Mouse (Mus musculus) liver, adult 2 months (tissue): ENCODE data around the gene Cd300lf. TPM values are rescaled to one million over a fixed set of nuclear protein-coding genes. Genes with fewer than 3 reads are reported as not detected.

Experiments used
- DNase-seq: peaks from one replicate; pipeline ENCODE4 v3.0.0-alpha.2; 2011; ENCODE audit warnings: low read depth, low spot score; ENCODE audit errors: extremely low read depth
- H3K27ac ChIP-seq: fragments of 200-500 bp; replicated peaks from 2 replicates; pipeline ENCODE4 v1.5.1; 2012; ENCODE audit warnings: low read depth, mild to moderate bottlenecking, control low read depth, inconsistent platforms, low read length; ENCODE audit not compliant: insufficient read depth
- H3K27me3 ChIP-seq: fragments of 200-500 bp; 2 replicates; pipeline ENCODE4 v1.6.1; 2012; ENCODE audit warnings: mild to moderate bottlenecking, moderate library complexity, low read length, inconsistent platforms; ENCODE audit not compliant: control insufficient read depth, insufficient read depth
- H3K36me3 ChIP-seq: fragments of 200-500 bp; 2 replicates; pipeline ENCODE4 v1.6.1; 2012; ENCODE audit warnings: low read length, inconsistent platforms; ENCODE audit not compliant: control insufficient read depth, insufficient read depth
- H3K4me1 ChIP-seq: fragments of 200-500 bp; 2 replicates; pipeline ENCODE4 v1.6.1; 2011; ENCODE audit warnings: low read length; ENCODE audit not compliant: control insufficient read depth, insufficient read depth
- H3K4me3 ChIP-seq: fragments of 200-500 bp; 2 replicates; pipeline ENCODE4 v1.5.1; 2011; ENCODE audit warnings: low read depth, mild to moderate bottlenecking, control low read depth, low read length, moderate library complexity; ENCODE audit not compliant: insufficient read depth
- H3K79me2 ChIP-seq: fragments of 200-500 bp; 2 replicates; pipeline ENCODE4 v1.6.1; 2012; ENCODE audit warnings: inconsistent platforms, mild to moderate bottlenecking, low read length, moderate library complexity; ENCODE audit not compliant: control insufficient read depth, insufficient read depth
- H3K9ac ChIP-seq: fragments of 200-500 bp; 2 replicates; pipeline ENCODE4 v1.6.1; 2012; ENCODE audit warnings: low read depth, mild to moderate bottlenecking, control low read depth, inconsistent platforms, low read length
- CTCF ChIP-seq: fragments of 200-500 bp; IDR thresholded peaks from 2 replicates; pipeline ENCODE4 v1.5.1; 2011; ENCODE audit warnings: low read depth, low read length, control low read depth
- POLR2A ChIP-seq: fragments of 200-500 bp; IDR thresholded peaks from 2 replicates; pipeline ENCODE4 v1.6.1; 2011; ENCODE audit warnings: low read length, control low read depth; ENCODE audit not compliant: insufficient read depth; ENCODE audit errors: extremely low read depth
- WGBS: fragments of 180-500 bp; shearing (Covaris S2); methylation state at CpG from one replicate; pipeline ENCODE4 v1.1.7; 2018; 5-methylcytosine and 5-hydroxymethylcytosine counted together
- polyA plus RNA-seq: library from polyadenylated mRNA; depleted of rRNA; stranded (reverse); fragments of >200 nt; gene quantifications from 2 replicates; pipeline ENCODE4 v1.2.3, GENCODE M21; 2012
- total RNA-seq: library from RNA; depleted of rRNA; stranded (reverse); fragments of >200 nt; gene quantifications from 2 replicates; pipeline ENCODE4 v1.2.3, GENCODE M21; 2014

The Cd300lf gene
- total and polyA plus RNA-seq, 2 experiments, result 1.1 to 1.2 TPM

DNA sequence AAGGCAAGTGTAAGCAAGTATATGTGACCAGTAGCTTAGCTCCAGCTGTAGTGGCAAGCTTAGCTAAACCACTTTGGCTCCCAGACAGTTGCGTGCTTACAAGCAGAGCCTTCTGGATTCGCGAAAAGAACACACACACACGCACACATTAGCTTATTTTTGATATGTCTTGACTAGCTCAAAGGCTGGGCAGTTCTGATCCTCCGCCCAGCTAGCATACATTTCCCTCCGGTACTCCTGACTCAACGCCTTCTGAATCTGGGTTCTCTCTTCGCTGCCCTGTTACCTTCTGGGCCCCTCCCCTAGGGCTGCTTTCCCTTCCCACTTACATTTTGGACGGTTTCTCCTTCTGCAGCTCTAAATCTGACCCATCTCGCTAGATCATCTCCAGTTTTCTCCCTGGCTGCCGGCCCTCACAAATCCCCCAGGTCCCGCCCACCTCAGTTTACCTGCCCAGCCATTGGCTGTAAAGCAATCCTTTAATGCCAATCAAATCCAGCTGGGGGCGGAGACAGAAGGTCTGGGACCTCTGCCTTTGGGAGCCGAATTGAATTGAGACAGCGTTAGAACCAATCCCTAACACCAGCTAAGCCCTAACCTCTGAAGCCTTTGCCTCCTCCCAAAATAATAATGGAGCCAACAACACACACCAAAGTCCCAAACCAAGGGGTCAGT, 18.1 kb upstream of the Cd300lf start:
- WGBS, result 15% methylated on average over 15 of the region's 15 CpGs
- no peak overlapping the region for H3K9ac ChIP-seq
- H3K4me1 ChIP-seq, result peaks cover 3% of the 10 kb centered on the region; the same call in 1 of the 2 replicates
- no peak overlapping the region for H3K27ac ChIP-seq
- H3K27me3 ChIP-seq, result peaks cover 2% of the 10 kb centered on the region; the same call in 1 of the 2 replicates
- H3K36me3 ChIP-seq, result no peaks in the 10 kb centered on the region
- no peaks in the 10 kb centered on the region for H3K79me2 ChIP-seq
- TF ChIP-seq CTCF (no peak), POLR2A (no peak)
- no peak overlapping the region for H3K4me3 ChIP-seq
- DNase-seq, result no peak

DNA sequence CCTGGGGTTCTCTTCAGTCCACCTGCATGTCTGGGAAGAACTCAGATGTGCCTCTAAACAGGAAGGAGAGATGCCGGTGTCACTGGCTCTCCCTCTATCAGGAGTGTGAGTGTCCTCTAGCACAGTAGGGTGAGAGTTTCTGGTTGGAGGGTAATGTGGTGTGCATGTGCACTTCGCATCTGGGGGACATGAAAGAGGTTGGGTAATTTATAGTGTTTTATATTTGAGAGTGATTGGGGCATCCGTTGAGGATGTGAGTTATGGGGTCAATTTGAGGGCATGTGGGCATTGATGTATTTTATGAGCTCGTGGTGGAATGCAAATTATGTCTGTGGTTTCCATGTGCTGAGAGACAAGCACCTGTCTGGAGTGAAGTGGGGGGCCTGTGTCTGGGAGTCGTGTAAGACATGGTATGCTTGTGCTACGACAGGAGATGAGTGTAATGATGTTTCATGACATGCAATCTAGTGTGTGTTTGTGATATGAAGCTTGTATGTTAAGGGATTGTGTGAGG, 17.0 kb upstream of the Cd300lf start:
- 79% methylated on average over 6 of the region's 6 CpGs for WGBS
- no peak overlapping the region for H3K4me3 ChIP-seq
- no peak for DNase-seq
- peaks cover 2% of the 10 kb centered on the region; the same call in 1 of the 2 replicates for H3K27me3 ChIP-seq
- no peak overlapping the region for H3K27ac ChIP-seq
- H3K79me2 ChIP-seq, result no peaks in the 10 kb centered on the region
- no peaks in the 10 kb centered on the region for H3K36me3 ChIP-seq
- no peak overlapping the region for H3K9ac ChIP-seq
- H3K4me1 ChIP-seq, result peaks cover 3% of the 10 kb centered on the region; the same call in 1 of the 2 replicates
- TF ChIP-seq CTCF, result no peak
- TF ChIP-seq POLR2A, result no peak

GRCm38 (mm10) chr11:115147813-115148212, 14.0 kb upstream of the Cd300lf start:
- Histone ChIP-seq H3K4me1 (no peaks in the 10 kb centered on the region), H3K79me2 (no peaks in the 10 kb centered on the region), H3K9ac (no peak overlapping the region), H3K4me3 (no peak overlapping the region), H3K27me3 (peaks cover 2% of the 10 kb centered on the region; the same call in 1 of the 2 replicates), H3K36me3 (no peaks in the 10 kb centered on the region), H3K27ac (no peak overlapping the region)
- TF ChIP-seq CTCF (no peak), POLR2A (no peak)
- DNase-seq, result no peak
- 81% methylated on average over 4 of the region's 4 CpGs for WGBS

DNA sequence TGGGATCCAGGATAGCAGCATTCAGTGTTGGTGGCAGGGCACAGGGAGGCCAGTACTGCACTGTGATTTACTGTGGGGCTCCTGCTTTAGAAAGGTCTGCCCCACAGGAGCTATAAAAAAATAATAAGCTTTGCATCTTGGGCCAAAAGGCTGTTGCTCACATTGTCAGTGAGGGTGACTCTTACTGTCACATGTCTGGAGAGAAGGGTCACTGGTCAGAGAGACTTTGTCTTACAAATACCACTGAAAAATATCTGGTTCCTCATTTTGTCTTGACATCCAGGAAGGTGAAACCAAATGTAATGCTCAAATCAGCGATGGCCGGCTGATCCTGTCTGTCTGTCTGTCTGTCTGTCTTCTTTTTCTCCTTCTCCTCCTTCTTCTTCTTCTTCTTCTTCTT, 8.2 kb upstream of the Cd300lf start:
- H3K4me1 ChIP-seq, result no peaks in the 10 kb centered on the region
- H3K9ac ChIP-seq, result no peak overlapping the region
- WGBS, result 82% methylated on average over 2 of the region's 2 CpGs
- H3K27me3 ChIP-seq, result no peaks in the 10 kb centered on the region
- no peaks in the 10 kb centered on the region for H3K79me2 ChIP-seq
- peak; percentile 22 for DNase-seq
- TF ChIP-seq CTCF (no peak), POLR2A (no peak)
- H3K4me3 ChIP-seq, result no peak overlapping the region
- no peak overlapping the region for H3K27ac ChIP-seq
- H3K36me3 ChIP-seq, result no peaks in the 10 kb centered on the region

- H3K4me3 ChIP-seq, result no peak overlapping the region
- H3K4me1 ChIP-seq, result no peaks in the 10 kb centered on the region
- no peaks in the 10 kb centered on the region for H3K79me2 ChIP-seq
- no peaks in the 10 kb centered on the region for H3K27me3 ChIP-seq
- WGBS, result 70% methylated on average over 5 of the region's 5 CpGs
- H3K9ac ChIP-seq, result no peak overlapping the region
- H3K36me3 ChIP-seq, result no peaks in the 10 kb centered on the region
- TF ChIP-seq POLR2A (no peak), CTCF (no peak)
- DNase-seq, result peak; percentile 22
- H3K27ac ChIP-seq, result no peak overlapping the region
These were observed 4.9 kb upstream of the Cd300lf start for GRCm38 (mm10) chr11:115138597-115139262.
